Mouse (Mus musculus) ovary, postnatal 14 days (tissue): Measurements from ENCODE around the gene Timeless.
"Not testable (repeated sequence)": the region's sequence is repeated elsewhere in the genome, so short reads cannot be mapped to it uniquely, and the experiment has no call there.

Experiments
- DNase-seq: peaks from one replicate; pipeline ENCODE4 v3.0.0; 2022; ENCODE audit warnings: low spot score

Gene Timeless

DNA sequence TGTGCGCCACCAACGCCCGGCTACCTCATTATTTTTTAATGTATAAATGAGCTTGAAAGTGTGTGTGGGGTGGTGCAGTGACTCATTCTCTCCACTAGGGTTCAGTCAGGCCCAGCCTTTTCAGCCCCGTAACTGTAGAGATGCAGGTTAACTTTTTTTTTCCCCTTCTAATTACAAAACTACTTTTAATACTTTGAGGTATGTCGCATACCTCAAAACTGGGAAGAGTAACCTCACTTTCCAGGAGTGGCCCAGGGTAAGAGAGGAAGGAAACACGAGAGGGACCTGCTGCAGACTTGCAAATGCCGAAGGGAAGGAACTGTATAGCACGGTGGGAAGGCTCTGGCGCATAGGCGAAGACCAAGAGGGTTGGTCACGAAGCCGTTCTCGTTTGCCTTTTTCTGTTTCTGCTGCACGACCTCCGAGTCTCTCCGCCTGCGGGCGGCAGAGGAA is 19.0 kb upstream of the Timeless start:
- DNase-seq, result peak; percentile 46

DNA sequence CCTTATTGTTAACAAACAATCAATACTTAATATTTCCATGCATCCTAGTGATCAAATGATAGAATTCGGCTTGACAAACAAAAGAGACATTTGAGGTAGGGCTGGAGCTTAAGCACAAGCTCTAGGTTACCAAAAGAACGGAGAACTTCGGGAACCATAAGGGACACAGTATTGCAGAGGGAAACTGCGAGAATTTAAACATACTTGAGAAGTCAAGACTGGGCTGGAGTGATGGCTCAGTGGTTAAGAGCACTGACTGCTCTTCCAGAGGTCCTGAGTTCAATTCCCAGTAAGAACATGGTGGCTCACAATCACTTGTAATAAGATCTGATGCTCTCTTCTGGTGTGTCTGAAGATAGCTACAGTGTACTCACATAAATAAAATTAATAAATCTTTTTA is 17.8 kb upstream of the Timeless start:
- not testable (repeated sequence) for DNase-seq

DNA sequence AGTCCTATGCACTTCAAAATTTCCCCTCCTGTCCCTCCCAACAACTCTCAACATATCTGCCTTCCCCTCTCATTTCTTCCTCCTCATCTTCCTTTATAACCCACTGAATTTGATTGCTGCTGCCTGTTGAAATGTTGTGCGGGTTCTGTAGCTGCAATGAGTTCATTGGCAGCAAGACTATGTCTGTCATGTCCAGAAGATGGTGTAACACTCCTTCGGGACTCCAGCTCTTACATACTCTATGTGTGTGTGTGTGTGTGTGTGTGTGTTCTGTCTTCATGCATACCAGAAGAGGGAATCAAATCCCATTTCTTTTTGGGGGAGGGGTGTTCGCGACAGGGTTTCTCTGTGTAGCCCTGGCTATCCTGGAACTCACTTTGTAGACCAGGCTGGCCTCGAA is 16.9 kb upstream of the Timeless start:
- no peak for DNase-seq

DNA sequence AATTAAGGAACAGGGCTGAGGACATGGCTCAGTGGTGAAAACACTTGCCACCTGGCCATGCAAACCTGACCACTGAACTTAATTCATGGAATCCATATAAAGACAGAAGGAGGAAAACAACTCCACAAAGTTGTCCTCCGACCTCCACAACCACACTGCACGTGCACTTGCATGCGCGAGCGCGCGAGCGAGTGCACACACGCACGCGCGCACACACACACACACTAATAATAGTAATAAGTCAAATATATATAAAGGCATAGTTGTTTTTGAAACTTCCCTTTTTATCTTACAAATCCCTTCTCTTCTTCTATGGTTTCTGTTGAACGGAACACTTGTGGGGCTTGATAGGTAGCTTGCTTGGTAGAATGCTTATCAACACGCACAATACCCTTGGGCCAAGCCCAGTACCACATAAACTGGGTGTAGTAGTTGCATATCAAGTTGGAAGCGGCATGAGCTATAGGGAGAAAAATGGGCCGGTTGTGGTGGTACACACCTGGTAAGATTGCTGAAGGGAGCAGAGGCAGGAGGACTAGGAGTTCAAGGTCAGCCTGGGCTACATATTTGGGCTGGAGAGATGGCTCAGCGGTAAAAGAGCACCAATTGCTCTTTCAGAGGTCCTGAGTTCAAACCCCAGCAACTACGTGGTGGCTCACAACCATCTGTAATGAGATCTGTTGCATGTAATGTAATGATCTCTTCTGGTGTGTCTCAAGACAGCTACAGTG is 13.3 kb upstream of the Timeless start:
- DNase-seq, result no peak

DNA sequence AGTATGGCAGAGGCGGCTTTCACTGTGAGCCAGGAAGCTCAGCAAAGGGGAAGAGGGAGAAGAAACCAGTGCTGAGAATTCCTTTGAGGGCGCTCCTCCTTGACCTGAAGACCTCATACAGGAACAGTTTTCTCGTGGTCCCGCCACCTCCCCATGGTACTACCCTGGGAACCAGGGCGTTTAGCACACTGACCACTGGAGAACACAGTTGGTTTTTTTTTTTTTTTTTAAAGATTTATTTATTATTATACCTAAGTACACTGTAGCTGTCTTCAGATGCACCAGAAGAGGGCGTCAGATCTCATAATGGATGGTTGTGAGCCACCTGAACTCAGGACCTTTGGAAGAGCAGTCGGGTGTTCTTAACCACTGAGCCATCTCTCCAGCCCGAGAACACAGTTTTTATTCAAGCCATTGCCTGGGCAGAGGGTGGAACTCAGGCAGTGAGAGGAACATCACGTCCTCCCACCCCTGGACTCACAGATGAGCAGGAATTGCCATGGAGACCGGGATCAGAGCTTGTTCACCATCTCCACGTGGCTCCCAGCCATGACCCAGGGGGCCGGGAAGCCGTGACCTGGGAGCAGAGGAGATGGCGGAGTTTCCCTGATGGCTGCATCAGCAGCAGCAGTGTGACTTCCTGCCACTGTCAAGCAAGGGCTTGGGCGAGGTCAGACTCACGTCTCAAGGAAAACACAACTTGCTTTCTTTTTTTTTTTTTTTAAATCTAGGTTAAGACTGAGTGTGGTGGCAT is 10.2 kb upstream of the Timeless start:
- no peak for DNase-seq

DNA sequence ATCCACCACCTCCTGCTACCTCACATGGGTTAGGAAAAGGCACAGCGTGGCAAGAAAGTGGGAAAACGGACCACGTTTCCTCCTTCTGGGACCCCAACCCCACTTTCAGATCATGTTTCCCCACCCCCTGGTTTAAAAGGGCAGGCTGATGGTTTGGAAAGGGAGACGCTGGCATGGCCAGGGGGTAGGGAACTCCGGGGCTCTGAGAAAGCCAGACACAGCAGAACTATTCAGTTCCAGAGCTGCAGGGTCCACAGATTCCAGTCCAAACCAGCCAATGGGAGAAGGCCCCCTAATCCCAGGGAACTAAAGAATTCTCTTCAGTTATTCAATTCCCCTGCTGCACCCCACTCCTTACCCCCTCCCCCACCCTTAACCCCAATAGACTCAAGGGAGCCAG is 6.8 kb upstream of the Timeless start:
- no peak for DNase-seq

DNA sequence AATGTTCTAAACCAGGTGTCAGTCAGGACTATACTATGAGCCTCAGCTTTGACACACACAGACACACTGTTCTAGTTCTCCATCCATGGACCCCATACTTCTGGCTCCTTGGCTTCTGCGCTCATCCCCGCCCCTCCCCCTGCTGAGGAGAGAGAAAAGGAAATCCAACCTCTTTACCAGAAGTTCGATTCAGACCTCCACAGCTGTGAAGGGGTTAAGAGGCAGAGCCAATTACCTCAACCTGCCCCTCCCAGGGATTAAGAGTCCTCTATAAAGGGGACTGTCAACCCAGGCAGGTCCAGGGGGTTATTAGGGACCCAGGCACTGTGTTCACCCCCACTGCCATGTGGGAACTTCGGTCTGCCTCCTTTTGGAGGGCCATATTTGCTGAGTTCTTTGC is 6.3 kb upstream of the Timeless start, which contains the start of gene Mip:
TSS of gene Mip (plus strand) at position 301 of the 400 bp plus-strand sequence.
- DNase-seq, result no peak

DNA sequence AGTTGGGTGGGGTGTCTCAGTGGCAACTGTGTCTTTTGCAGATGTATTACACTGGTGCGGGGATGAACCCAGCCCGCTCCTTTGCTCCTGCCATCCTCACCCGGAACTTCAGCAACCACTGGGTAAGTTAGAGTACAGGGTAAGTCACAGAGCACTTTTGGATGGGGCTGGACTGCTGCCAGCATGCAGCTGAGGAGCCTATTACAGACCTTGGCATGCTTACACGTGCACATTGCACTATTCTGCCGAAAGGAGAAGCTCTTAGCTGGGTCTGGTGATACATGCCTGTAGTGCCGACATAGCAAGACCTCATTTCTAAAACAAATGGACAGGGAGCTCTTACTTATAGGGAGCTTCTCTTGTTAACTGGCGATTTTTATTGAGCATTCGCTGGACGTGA is 4.3 kb upstream of the Timeless start:
- no peak for DNase-seq

DNA sequence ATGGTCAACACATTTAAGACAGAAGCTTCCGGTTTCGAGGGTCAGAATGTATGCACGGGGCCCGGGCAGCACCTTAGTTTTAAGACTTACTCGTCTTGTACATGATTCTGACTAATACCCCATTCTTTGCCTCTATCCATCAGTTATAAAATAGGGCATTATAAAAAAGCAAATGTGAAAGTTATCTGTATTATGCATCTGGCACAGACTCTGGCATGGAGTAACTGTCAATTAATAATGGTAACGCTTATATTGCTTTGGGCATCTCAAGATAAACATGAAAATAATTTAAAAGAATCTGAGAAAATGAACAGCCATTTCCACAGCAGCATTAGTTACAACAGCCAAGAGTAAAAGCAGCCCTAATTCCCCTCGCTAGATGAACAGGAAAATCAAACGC is 3.9 kb upstream of the Timeless start:
- DNase-seq, result no peak

DNA sequence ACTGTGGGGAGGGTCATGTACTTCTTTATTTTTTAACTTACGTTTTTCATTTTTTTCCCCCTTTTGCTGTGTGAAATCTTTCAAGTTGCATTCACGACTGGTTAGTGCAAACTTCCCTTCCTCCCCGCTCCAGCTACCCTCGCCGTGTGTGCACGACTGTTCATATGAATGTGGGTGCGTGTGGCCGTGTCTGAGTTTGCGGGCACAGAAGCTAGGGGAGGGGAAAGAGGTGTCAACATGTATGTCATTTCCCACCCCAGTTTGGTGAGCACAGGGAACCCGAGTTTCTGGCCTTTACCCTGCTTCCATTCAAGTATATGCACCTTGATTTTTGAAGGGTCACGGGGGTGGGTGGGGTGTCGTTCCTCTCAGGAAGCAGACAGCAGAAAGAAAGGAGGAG is 1.3 kb upstream of the Timeless start:
- no peak for DNase-seq

DNA sequence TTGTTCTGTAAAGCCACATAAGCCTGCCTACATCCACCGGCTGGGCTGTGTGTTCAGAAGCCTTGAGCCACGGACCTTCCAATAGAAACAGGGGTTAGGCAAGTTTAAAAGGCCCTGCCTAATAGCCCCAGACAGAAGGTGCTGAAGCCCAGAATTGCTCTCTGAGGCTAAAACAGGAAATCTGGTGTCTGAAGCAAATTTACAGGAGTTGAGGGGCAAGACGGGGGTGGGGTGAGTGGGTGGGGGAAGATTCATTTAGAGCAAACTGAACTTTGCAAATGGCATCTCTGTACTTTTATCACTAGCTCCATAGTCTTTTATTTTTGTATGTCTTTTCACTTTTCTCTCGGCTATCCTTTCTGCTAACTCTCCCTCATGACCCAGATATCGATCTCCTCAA is 719 bp upstream of the Timeless start:
- no peak for DNase-seq

DNA sequence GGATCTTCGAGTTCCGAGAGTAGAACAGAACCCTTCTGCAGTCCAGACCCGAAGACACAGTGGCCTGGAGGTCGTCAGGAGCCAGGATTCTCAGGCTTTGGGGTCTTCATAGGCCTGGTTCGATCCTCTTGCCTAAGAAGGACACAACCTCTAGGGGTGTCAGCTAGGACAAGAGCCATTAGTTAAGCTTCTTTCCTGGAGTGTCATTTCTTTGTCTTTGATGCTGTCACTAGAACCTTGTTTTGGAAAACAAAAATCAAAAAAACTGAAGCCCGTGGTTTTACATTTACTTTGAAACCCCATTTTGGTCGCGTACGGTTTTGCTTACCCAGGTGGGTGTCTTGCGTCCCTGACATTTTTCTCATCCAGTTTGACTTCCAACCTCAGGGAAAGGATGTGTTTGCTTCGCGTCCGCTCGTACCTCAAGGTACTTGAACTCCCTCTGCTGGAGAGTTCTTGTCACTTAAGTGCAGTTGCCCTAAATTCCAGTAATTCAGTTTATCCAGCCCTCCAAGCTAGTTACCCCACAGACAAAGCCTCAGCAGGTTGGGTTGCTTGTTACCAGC is 638 bp downstream of the Timeless start:
- peak; percentile 41 for DNase-seq

DNA sequence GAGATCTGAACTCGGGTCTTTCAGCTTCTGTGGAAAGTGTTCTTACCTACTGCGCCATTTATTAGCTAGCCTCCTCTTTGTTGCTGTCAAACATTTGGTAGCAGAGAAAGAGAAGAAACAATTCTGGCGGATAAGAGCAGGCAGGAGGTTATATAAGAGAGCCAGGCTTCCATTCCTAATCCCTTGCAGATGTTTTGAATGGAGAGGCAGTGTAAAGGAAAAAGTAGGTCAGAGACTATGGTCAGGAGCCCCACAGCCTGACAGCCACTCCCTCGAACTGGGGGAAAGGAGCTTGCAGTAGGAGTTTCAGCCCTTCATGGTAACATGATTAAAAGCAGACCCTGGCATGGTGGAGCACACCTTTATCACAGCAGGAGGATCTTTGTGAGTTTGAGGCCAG is 4.5 kb downstream of the Timeless start:
- DNase-seq, result no peak

DNA sequence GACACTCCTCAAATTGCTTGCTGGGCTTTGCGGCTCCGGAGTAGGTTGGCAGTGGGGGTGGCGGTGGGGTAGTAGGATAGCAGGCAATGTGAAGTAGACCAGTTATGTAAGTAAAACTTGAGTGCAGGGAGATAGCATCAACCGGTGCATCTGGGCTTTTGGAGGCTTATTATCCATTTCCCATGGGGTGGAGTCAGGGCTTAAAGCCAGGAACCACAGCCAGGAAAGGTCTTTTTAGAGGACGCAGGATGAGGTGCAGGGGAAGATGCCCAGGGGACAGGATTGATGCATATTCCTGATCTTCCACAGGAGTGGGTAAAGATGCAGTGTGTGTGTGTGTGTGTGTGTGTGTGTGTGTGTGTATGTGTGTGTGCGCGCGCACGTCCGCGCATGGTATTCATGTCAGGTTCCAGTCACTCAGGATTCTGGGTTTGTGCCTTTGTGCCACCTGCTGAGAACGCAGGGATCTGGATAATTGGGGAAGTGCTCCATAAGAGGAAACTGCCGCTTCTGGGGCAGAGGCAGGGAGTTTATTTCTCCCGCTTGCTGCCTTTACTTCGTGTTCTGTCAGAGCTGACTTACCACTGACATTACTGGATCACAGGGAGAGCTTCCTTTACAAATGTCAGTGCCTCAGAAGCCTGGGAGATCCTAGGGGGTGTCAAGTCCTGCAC is 6.1 kb downstream of the Timeless start:
- DNase-seq, result peak; percentile 13

DNA sequence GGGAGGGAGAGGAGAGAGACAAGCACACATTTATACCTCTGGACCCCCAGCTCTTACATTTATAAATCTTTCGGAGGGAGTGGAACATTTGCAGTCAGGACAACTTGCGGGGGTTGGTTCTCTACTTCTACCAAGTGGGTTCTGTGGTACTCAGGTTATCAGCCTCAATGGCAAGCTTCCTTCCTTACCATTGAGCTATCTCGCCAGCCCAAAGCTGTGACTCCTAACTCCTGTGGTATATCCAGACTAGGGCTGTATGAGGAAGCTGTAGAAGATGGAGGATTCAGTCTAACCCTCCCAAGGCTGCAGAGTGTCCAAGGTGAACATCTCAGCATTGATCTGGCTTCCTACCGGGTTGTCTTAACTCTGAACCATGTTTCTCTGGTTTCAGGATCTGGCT is 7.3 kb downstream of the Timeless start:
- no peak for DNase-seq

DNA sequence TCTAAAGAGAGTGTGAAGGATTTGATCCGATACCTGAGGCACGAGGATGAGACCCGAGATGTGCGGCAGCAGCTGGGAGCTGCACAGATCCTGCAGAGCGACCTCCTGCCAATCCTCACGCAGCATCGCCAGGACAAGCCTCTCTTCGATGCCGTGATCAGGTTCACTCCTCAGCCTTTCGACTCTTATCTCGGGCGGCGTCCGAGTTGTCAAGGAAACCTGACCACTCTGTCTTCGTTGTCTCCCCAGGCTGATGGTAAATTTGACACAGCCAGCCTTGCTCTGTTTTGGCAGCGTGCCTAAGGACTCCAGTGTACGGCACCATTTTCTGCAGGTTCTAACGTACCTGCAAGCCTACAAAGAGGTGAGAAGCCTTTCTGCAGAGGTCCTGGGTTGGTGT is 8.3 kb downstream of the Timeless start:
- no peak for DNase-seq

DNA sequence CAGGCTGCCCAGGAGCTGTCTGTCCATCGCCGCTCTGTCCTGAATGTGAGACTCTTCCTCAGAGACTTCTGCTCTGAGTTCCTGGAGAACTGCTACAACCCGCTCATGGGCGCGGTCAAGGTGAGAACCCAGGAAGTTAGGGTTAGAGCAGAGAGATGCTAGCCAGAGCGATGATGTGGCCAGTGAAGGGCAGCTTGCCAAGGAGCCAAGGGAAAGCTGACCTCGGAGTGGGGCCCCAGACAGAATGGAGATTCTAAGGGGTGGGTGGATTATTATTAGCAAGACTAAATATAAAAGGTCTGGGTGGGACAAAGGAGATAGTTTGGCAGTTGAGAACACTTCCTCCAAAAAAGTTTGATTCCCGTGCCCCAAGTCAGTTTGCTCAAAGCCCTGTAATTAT is 11.4 kb downstream of the Timeless start:
- DNase-seq, result no peak

DNA sequence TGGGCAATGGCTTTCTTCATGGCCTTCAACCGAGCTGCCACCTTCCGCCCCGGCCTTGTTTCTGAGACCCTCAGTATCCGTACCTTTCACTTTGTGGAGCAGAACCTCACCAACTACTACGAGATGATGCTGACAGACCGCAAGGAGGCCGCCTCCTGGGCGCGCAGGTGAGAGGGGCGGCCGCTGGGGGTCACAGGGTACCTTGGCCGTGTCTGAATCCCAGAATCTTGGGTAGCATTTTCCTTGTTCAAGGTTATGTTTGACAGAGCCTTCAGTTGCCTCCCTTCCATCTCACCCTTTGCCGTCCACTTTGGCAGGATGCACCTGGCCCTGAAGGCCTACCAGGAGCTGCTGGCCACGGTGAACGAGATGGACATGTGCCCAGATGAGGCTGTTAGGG is 12.3 kb downstream of the Timeless start:
- no peak for DNase-seq

DNA sequence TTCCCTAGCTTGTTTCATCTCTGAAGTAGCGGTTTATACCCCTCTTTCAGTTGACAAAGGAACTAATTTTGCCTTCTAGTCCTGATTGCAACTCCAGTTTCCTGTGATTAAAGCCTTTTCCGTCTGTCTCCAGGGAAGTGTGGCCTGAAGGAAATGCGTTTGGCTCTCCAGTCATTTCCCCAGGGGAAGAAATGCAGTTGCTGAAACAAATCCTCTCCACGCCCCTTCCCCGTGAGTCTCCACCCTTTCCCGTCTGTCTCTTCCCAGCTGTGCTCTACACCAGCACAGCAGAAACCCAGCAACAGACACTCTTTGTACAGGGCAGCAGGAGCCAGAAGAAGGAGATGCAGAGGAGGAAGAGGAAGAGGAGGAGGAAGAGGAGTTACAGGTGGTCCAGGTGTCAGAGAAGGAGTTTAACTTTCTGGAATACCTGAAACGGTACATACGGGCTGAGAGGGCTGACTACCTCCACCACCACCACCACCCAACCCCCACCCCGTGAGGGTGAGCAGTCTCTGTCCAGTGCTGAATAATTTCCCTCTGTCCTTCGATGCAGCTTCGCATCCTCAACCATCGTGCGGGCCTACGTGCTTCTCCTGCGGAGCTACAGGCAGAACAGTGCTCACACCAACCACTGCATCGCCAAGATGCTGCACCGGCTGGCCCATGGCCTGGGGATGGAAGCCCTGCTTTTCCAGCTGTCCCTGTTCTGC is 15.3 kb downstream of the Timeless start:
- DNase-seq, result no peak

DNA sequence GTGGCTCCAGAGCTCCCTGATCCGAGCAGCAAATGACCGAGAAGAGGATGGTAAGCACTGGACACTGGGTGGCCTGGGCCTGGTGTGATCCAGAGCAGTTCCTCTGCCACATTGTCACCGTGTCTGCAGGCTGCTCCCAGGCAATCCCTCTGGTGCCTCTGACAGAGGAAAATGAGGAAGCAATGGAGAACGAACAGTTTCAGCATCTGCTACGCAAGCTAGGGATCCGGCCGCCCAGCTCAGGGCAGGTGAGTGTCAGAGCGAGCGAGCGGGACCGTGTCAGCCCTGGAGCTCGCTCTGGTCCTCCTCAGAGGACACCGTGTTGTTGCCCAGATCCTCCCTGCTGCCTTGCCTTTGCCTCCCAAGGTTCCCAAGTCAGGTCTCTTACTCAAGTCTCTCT is 18.7 kb downstream of the Timeless start:
- DNase-seq, result no peak

DNA sequence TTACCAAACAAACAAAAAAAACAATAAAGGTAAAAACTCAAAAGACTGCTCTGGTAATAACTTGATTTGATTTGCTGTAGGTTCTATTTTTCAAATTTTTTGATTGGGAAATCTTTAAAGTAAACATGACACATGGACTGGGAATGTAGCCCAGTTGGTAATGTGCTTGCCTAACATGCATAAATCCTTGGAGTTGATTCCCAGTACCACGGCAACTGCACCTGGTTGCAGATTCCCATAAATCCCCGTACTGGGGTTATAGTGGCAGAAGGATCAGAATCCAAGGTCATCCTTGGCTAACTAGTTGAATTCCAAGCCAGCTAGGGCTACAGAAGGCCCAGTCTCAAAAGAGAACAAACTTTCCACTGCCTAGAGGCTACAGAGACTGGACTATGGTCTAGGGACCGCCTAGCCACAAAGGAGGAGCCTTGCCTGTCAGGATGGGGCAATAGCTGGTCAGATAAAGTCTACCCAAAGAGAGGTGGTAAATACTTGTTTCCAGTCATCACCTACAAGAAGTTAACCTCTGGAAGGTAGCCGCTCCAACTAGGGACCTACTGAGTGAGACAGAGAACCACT is 21.9 kb downstream of the Timeless start, which contains the start of gene Apon:
TSS of gene Apon (plus strand) at position 420 of the 579 bp plus-strand sequence.
- no peak for DNase-seq

DNA sequence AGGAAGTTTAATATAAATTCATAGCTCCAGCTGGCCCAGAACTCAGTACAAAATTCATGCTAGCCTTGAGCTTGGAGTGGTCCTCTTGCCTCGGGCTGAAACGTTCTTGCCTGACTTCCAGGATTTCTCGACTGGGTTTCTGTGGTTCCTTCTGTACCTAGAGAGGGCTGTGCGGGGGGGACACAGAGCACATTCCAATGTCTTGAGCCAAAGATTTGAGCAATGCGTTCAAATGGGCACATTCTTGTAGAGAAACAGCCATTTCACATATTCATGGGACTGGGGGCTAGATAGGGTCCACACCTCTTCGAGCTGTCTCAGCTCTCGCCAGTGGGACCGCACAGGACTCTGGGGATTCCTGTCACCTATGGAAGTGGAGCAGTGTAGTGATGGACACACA is 24.1 kb downstream of the Timeless start:
- no peak for DNase-seq
